Mouse (Mus musculus): Measurements from ENCODE around the gene Usp6nl. TPM values are rescaled to one million over a fixed set of nuclear protein-coding genes. Genes with fewer than 3 reads are reported as not detected.

Gene Usp6nl
- polyA plus RNA-seq, 1 experiment from 2014 or later, result 8.9 TPM

DNA sequence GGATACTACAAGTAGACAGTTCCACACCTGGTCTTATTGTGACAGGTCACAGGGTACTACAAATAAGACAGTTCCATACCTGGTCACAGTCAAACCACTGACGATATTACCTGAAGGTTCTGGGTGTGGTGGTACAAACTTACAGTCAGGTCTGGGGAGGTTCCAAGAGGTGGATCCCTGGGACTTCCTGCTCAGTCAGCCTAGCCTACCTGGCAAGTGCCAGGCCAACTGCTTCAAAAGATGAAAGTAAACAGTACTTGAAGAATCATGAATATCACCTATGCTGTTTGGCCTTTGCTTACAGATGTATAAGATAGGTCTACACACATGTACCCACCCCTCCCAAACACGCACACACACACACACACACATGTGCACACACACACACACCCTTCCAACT is 91.3 kb downstream of the Usp6nl start:
- H3K4me1 ChIP-seq, result peaks cover 4% of the 10 kb centered on the region; the same call in 1 of the 2 replicates
- no peaks in the 10 kb centered on the region for H3K27me3 ChIP-seq (ENCODE audit: insufficient read depth, poor library complexity, severe bottlenecking)
- peaks cover 38% of the 10 kb centered on the region for H3K36me3 ChIP-seq
- peak; percentile 58 for DNase-seq (ENCODE audit: low spot score)
- H3K27ac ChIP-seq, result no peak overlapping the region
- 93% methylated on average over 2 of the region's 2 CpGs for WGBS
- no peak overlapping the region for H3K4me3 ChIP-seq
- no peaks in the 10 kb centered on the region for H3K9me3 ChIP-seq

DNA sequence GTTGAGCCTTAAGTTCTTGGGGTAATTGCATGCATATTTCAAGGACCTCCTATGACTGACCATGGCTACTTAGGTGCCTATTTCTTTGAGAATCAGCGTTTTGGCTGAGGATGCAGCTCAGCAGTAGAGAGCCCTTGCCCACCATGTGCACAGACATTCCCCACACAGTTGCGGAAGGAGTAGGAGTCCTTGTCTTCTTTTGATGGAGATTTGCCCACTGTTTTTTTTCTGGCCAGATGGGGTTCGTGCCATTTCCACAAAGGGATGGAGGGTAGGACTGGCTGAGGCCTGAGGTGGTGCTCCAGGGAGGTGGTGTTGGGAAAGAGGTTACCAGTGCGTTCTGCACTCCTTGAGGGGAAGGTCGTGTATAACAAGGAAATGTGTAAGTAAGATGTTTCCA is 91.9 kb downstream of the Usp6nl start:
- WGBS, result 86% methylated on average over 5 of the region's 5 CpGs
- H3K4me3 ChIP-seq, result no peak overlapping the region
- H3K27me3 ChIP-seq (ENCODE audit: insufficient read depth, poor library complexity, severe bottlenecking), result no peaks in the 10 kb centered on the region
- H3K9me3 ChIP-seq, result no peaks in the 10 kb centered on the region
- H3K4me1 ChIP-seq, result no peaks in the 10 kb centered on the region; the same call in 1 of the 2 replicates
- H3K27ac ChIP-seq, result no peak overlapping the region
- H3K36me3 ChIP-seq, result peaks cover 33% of the 10 kb centered on the region
- peak; percentile 63 for DNase-seq (ENCODE audit: low spot score)

DNA sequence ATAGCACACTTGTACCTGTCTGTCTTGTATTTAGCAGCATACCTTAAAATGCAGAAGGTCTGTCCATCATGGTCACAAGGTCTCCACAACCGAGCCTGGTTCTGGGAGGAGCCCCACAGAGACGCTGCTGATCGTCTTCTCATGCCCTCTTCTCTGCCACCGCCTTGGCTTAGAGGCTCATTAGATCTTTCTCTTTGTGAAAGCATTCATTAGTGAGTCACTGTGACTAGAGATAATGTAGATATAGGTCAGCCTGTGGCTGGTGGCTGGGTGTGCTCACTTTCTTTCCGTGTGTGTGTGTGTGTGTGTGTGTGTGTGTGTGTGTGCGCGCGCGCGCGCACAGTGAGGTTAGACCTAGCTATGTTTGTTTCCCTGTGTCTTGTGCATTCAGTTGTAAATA is 94.7 kb downstream of the Usp6nl start:
- DNase-seq (ENCODE audit: low spot score), result peak; percentile 50
- no peaks in the 10 kb centered on the region for H3K9me3 ChIP-seq
- WGBS, result 87% methylated on average over 11 of the region's 11 CpGs
- peaks cover 33% of the 10 kb centered on the region for H3K36me3 ChIP-seq
- H3K27me3 ChIP-seq (ENCODE audit: insufficient read depth, poor library complexity, severe bottlenecking), result no peaks in the 10 kb centered on the region
- H3K4me1 ChIP-seq, result no peaks in the 10 kb centered on the region; the same call in 1 of the 2 replicates
- H3K4me3 ChIP-seq, result no peak overlapping the region
- H3K27ac ChIP-seq, result no peak overlapping the region

DNA sequence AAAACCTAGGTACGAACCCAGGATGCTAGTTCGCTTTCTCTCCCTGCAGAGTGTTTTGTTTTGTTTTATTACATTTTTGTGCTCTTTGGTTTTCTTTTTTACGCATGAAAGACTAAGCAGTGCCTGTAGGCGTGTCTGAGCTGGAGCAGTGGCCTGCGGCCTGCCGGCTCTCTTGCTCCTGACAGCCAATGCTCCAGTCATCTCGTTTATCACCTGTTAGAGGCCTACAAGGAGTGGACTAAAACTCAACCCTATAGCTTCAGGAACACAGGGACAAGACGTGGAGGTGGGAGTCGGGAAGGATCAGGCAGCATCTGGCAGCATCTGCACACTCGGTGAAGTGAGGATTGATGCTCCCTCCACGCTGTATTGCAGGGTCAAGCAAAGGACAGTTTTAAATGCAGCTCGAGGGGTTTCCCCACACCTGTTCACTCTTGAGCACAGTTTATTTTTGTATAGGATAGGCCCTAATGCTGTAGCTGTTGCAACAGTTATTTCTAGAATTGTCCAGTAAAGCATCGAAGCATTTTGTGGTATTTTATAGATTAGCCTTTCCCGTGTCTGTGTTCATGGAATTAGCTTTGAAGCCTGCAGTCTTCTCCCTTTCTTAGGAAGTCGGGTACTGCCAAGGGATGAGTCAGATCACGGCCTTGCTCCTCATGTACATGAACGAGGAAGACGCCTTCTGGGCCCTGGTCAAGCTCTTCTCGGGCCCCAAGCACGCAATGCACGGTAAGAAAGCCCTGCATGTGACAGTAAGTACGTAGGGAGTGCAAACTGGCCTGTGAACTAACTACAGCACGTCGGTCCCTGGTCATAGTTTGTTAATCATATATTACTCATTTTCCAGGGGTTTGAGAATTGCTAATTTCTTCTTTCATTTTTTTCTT is 101.4 kb downstream of the Usp6nl start:
- peak; percentile 35 for DNase-seq (ENCODE audit: low spot score)
- no peak overlapping the region for H3K4me3 ChIP-seq
- WGBS, result 87% methylated on average over 24 of the region's 24 CpGs
- H3K27ac ChIP-seq, result no peak overlapping the region
- H3K27me3 ChIP-seq (ENCODE audit: insufficient read depth, poor library complexity, severe bottlenecking), result no peaks in the 10 kb centered on the region
- peaks cover 34% of the 10 kb centered on the region; the same call in 1 of the 2 replicates for H3K36me3 ChIP-seq
- no peaks in the 10 kb centered on the region for H3K4me1 ChIP-seq
- H3K9me3 ChIP-seq, result no peaks in the 10 kb centered on the region

DNA sequence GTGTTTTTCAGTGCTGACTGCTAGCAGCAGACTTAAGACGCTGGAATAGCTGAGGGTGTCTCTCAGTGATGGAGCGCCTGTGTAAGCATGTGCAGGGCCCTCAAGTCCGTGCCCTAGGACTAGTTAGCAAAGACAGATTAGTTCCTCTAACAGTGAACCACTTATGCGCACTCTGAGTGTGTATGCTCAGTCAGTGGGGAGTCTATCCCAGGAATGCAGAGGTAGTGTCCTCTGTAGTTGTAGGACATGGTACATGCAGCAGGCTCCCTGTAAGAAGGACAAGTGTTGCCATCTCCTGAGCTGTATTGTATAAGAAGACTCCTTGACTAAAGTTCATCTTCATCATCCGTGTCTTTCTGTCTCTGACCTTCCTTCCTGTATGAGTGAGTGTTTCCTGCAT is 102.4 kb downstream of the Usp6nl start:
- no peaks in the 10 kb centered on the region for H3K9me3 ChIP-seq
- peaks cover 40% of the 10 kb centered on the region; the same call in 1 of the 2 replicates for H3K36me3 ChIP-seq
- 82% methylated on average over 5 of the region's 5 CpGs for WGBS
- H3K27me3 ChIP-seq (ENCODE audit: insufficient read depth, poor library complexity, severe bottlenecking), result no peaks in the 10 kb centered on the region
- no peak overlapping the region for H3K4me3 ChIP-seq
- H3K4me1 ChIP-seq, result no peaks in the 10 kb centered on the region
- H3K27ac ChIP-seq, result no peak overlapping the region
- peak; percentile 66 for DNase-seq (ENCODE audit: low spot score)

DNA sequence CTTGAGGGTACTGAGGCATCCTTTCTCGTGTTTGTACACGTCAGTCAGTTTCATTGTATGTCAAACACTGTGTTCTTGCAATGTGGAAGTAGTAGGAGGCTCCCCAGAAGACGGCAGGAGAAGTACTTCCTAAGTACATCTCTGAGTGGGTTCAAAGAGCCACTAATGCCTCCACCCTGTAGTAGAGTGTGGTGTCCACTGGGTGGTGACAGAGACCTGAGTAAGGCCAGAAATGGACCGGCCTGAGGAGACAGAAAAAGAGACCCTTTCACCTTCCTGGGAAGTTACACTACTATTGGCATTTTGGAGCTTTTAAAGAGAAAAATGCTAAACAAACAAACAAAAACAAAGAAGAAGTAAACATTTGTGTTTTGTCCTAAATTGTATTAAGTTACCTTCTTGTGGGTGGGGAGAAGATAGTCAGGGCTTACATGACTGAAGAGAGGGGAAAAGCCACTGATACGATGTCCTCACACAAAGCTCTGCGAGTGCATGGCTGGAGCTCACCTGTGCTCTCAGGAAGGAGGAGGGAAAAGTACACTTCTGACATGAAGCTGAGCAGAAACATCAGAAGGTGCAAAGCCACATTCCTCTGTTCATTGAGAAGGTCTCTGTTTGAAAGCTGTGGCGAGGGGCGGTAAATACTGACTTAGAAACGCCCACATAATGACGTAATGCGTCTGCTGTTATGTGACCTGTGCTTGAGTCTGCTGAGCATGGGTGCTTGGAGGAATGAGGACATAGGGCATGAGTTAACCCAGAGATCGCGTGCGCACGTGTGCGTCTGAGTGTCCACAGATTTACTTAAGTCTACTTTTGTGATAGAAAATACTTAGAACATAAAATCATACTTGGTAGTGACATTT is 113.9 kb downstream of the Usp6nl start:
- DNase-seq (ENCODE audit: low spot score), result no peak
- Histone ChIP-seq H3K9me3 (no peaks in the 10 kb centered on the region), H3K4me1 (no peaks in the 10 kb centered on the region), H3K27me3 (ENCODE audit: insufficient read depth, poor library complexity, severe bottlenecking) (no peaks in the 10 kb centered on the region), H3K4me3 (no peak overlapping the region), H3K36me3 (peaks cover 43% of the 10 kb centered on the region), H3K27ac (no peak overlapping the region)
- WGBS, result 80% methylated on average over 16 of the region's 16 CpGs

DNA sequence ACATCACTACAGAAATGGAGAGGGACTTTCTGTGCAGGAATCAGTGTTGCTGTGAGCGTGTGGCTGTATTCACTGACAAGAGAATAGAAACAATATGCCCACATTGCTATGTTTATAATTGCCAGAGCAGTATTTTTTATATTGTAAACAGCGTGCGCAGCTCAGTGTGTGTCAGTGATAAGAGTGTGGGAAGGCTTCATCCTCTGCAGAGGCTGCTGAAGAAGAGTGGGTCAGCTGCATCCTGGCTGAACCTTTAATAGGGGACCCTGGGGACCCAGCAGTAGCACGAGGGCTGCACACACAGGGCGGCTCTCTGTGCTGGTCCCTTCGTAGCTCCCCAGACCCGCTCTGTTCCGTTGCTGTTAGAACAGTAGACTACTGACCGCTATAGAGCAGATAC is 119.2 kb downstream of the Usp6nl start:
- H3K36me3 ChIP-seq, result peaks cover 33% of the 10 kb centered on the region
- no peak for DNase-seq (ENCODE audit: low spot score)
- 94% methylated on average over 9 of the region's 9 CpGs for WGBS
- H3K27ac ChIP-seq, result no peak overlapping the region
- no peak overlapping the region for H3K4me3 ChIP-seq
- no peaks in the 10 kb centered on the region for H3K9me3 ChIP-seq
- no peaks in the 10 kb centered on the region for H3K27me3 ChIP-seq (ENCODE audit: insufficient read depth, poor library complexity, severe bottlenecking)
- peaks cover 16% of the 10 kb centered on the region for H3K4me1 ChIP-seq

DNA sequence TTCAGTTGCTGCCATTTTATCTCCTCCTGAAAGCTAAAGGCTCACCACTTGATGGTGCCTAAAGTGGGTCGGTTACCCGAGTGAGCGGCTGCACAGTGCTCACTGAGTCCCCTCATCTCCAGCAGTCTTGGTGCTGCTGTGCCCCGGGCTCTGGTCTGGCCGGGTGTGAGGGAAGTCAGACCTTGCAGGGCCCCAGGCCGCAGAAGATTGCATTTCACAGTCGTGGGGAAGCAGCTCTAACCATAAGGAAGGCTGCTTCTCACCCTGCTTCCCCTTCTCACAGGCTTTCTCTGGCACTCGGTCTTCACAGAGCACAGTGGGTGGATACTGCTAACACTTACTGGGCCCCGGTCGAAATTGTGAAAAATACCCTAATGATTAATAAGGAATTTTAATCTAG is 119.8 kb downstream of the Usp6nl start:
- H3K4me1 ChIP-seq, result peaks cover 16% of the 10 kb centered on the region
- WGBS, result 71% methylated on average over 10 of the region's 10 CpGs
- DNase-seq (ENCODE audit: low spot score), result no peak
- no peak overlapping the region for H3K27ac ChIP-seq
- H3K36me3 ChIP-seq, result peaks cover 28% of the 10 kb centered on the region
- H3K4me3 ChIP-seq, result no peak overlapping the region
- H3K9me3 ChIP-seq, result no peaks in the 10 kb centered on the region
- no peaks in the 10 kb centered on the region for H3K27me3 ChIP-seq (ENCODE audit: insufficient read depth, poor library complexity, severe bottlenecking)

DNA sequence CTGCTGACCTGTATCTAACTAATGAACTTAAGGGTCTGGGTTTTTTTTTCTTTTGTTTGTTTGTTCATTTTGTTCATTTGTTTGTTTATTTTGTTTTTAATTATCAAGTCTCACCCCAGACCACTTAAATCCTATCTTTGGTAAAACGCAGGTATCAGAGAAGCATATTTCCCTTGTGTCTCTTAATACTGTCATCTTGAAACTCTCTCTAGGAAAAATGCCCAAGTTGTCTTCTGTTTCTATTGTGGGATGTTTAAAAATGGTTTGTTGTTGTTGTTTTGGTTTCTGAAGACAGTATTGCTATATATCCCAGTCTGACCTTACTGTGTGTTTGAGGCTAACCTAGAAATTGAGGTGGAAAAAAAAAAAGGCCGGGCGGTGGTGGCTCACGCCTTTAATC is 121.5 kb downstream of the Usp6nl start:
- 81% methylated on average over 4 of the region's 4 CpGs for WGBS
- H3K36me3 ChIP-seq, result peaks cover 25% of the 10 kb centered on the region
- peaks cover 16% of the 10 kb centered on the region for H3K4me1 ChIP-seq
- no peak for DNase-seq (ENCODE audit: low spot score)
- H3K4me3 ChIP-seq, result no peak overlapping the region
- H3K9me3 ChIP-seq, result no peaks in the 10 kb centered on the region
- H3K27ac ChIP-seq, result no peak overlapping the region
- H3K27me3 ChIP-seq (ENCODE audit: insufficient read depth, poor library complexity, severe bottlenecking), result no peaks in the 10 kb centered on the region

DNA sequence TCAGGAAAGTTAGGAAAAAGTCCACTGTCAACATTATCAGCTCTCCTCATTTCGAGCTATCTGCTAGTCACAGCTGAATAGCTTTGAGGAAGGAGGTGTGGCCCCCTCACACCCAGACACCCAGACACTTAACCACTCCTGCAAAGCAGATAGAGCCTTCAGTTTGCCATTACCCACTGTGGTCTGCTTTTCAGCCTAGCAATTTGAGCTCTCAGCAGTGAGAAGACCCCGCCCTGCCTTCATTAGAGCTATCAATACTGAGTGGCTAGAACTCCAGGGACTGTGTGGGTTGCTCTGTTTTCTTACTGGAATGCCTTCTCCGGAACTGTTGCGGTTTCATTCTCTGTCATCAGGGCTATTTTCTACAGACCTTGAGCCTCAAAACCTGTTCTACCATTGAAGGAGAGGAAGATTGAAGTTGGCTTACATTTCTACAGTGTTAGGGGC is 122.3 kb downstream of the Usp6nl start:
- Histone ChIP-seq H3K4me3 (no peak overlapping the region), H3K27ac (peak overlapping the region; percentile 25; the same call in 1 of the 2 replicates), H3K4me1 (peaks cover 16% of the 10 kb centered on the region), H3K9me3 (no peaks in the 10 kb centered on the region), H3K36me3 (peaks cover 25% of the 10 kb centered on the region), H3K27me3 (ENCODE audit: insufficient read depth, poor library complexity, severe bottlenecking) (no peaks in the 10 kb centered on the region)
- 45% methylated on average over 4 of the region's 4 CpGs for WGBS
- DNase-seq (ENCODE audit: low spot score), result no peak

DNA sequence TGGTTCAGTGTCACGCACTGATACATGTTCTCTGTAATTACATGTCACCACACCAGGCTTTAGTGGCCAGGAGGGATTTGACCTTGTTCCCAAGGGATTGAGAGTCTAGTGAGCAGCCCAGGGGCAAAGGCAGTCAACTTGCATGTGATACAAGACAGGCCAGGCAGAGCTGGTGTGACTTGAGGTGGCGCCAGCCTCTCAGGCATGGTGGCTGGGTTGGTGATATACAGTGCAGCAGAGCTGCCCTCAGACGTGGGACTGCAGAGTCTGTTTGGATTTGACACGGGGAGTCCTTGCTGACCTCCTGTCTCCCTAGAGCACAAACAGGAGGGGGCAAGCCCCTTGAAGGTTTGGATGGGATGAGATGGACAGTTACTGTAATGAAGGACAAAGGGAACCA is 123.4 kb downstream of the Usp6nl start:
- peaks cover 16% of the 10 kb centered on the region for H3K36me3 ChIP-seq
- peak overlapping the region; percentile 19; the same call in 1 of the 2 replicates for H3K27ac ChIP-seq
- H3K4me3 ChIP-seq, result no peak overlapping the region
- WGBS, result 64% methylated on average over 4 of the region's 4 CpGs
- peaks cover 16% of the 10 kb centered on the region for H3K4me1 ChIP-seq
- no peak for DNase-seq (ENCODE audit: low spot score)
- H3K9me3 ChIP-seq, result no peaks in the 10 kb centered on the region
- H3K27me3 ChIP-seq (ENCODE audit: insufficient read depth, poor library complexity, severe bottlenecking), result no peaks in the 10 kb centered on the region

DNA sequence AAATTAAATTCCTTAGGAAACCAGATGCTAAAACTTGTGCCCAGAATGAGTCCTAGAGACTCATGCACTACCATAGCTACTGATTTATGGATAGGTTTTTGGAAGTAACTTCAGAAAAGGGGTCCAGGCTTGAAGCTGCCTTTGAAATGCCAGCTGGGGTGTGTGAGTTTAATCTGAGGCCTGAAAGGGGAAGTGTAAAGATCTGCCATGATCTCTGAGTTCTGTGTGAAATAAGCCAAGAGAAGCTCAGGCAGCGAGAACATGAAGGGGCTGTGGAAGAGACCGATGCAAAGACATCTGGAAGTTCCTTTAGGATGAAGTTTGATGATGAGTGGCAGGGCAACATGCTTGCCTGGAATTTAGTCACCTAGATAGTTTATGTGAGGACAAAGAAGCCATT is 126.4 kb downstream of the Usp6nl start:
- H3K27me3 ChIP-seq (ENCODE audit: insufficient read depth, poor library complexity, severe bottlenecking), result no peaks in the 10 kb centered on the region
- 89% methylated on average over 2 of the region's 2 CpGs for WGBS
- no peaks in the 10 kb centered on the region for H3K9me3 ChIP-seq
- no peak for DNase-seq (ENCODE audit: low spot score)
- peaks cover 16% of the 10 kb centered on the region for H3K4me1 ChIP-seq
- H3K4me3 ChIP-seq, result no peak overlapping the region
- no peak overlapping the region for H3K27ac ChIP-seq
- H3K36me3 ChIP-seq, result no peaks in the 10 kb centered on the region; the same call in 1 of the 2 replicates

DNA sequence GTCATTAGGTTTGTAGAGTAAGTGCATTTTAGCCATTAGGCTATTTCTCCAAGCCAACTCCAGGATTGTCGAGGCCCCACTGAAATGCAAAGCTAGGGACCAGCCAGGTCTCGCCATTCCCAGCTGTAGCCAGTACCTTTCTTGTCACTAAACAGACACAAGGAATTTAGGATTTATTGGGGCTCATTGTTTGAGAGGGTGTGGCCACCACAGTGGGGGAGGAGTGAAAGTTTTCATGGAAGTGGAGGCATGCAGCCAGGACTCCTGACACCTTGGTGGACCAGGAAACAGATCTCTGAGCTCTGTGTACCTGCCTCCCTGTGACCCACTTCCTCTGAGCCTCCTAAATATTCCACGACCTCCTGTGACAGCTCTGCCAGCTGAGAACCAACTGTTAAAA is 127.2 kb downstream of the Usp6nl start:
- Histone ChIP-seq H3K4me3 (no peak overlapping the region), H3K36me3 (no peaks in the 10 kb centered on the region; the same call in 1 of the 2 replicates), H3K4me1 (peaks cover 12% of the 10 kb centered on the region), H3K27ac (no peak overlapping the region), H3K9me3 (no peaks in the 10 kb centered on the region), H3K27me3 (ENCODE audit: insufficient read depth, poor library complexity, severe bottlenecking) (no peaks in the 10 kb centered on the region)
- 69% methylated on average over 3 of the region's 3 CpGs for WGBS
- DNase-seq (ENCODE audit: low spot score), result no peak

All from heart, embryonic 10.5 days (tissue).